Mouse (Mus musculus) midbrain, embryonic 15.5 days (tissue): ENCODE measurements around the gene Fam49a. TPM values are rescaled to one million over a fixed set of nuclear protein-coding genes. Genes with fewer than 3 reads are reported as not detected.
"Not testable (repeated sequence)": the region's sequence is repeated elsewhere in the genome, so short reads cannot be mapped to it uniquely, and the experiment has no call there.

Experiments used
- ATAC-seq: fragments of 200-750 bp; cut with Nextera tagmentation; replicated peaks from 2 replicates; pipeline ENCODE4 v1.8.0; 2017; ENCODE audit warnings: moderate TSS enrichment
- H3K27ac ChIP-seq: fragments of 300-500 bp; sonication (generic); 2 replicates; pipeline ENCODE4 v1.5.1; 2015; ENCODE audit warnings: mild to moderate bottlenecking, inconsistent platforms
- H3K27me3 ChIP-seq: fragments of 300-500 bp; sonication (generic); replicated peaks from 2 replicates; pipeline ENCODE4 v1.6.1; 2015; ENCODE audit warnings: inconsistent platforms
- H3K36me3 ChIP-seq: fragments of 300-500 bp; sonication (generic); replicated peaks from 2 replicates; pipeline ENCODE4 v1.6.1; 2015; ENCODE audit warnings: inconsistent platforms
- H3K4me1 ChIP-seq: fragments of 300-500 bp; sonication (generic); 2 replicates; pipeline ENCODE4 v1.6.1; 2015; ENCODE audit warnings: inconsistent platforms
- H3K4me2 ChIP-seq: fragments of 300-500 bp; sonication (generic); 2 replicates; pipeline ENCODE4 v1.6.1; 2015; ENCODE audit warnings: inconsistent platforms, mild to moderate bottlenecking, moderate library complexity
- H3K4me3 ChIP-seq: fragments of 300-500 bp; sonication (generic); 2 replicates; pipeline ENCODE4 v1.5.1; 2015; ENCODE audit warnings: mild to moderate bottlenecking, inconsistent platforms
- H3K9ac ChIP-seq: fragments of 300-500 bp; sonication (generic); 2 replicates; pipeline ENCODE4 v1.6.1; 2015; ENCODE audit warnings: mild to moderate bottlenecking, inconsistent platforms
- H3K9me3 ChIP-seq: fragments of 300-500 bp; sonication (generic); 2 replicates; pipeline ENCODE4 v1.6.1; 2016; ENCODE audit warnings: inconsistent platforms
- WGBS: fragments of 180-500 bp; shearing (Covaris S2); methylation state at CpG from one replicate; pipeline ENCODE4 v1.1.7; 2015; ENCODE audit warnings: mixed read lengths; 5-methylcytosine and 5-hydroxymethylcytosine counted together
- polyA plus RNA-seq: library from polyadenylated mRNA; unstranded; fragments of >200 nt; fragmentation: Nextera tagmentation; extraction: Ambion mirVana; gene quantifications from 2 replicates; pipeline ENCODE4 v1.2.1, GENCODE M21; 2015

Fam49a gene
- polyA plus RNA-seq, 1 experiment from 2014 or later, result 48.4 TPM

GRCm38 (mm10) chr12:12239502-12239901 lies 22.4 kb upstream of the Fam49a start:
- Histone ChIP-seq H3K4me3 (no peak overlapping the region), H3K27ac (no peak overlapping the region), H3K4me2 (no peak overlapping the region), H3K36me3 (no peaks in the 10 kb centered on the region), H3K9me3 (no peaks in the 10 kb centered on the region), H3K27me3 (no peaks in the 10 kb centered on the region), H3K9ac (no peak overlapping the region), H3K4me1 (peaks cover 3% of the 10 kb centered on the region)
- WGBS, result 59% methylated on average over 3 of the region's 3 CpGs
- ATAC-seq, result no peak

DNA sequence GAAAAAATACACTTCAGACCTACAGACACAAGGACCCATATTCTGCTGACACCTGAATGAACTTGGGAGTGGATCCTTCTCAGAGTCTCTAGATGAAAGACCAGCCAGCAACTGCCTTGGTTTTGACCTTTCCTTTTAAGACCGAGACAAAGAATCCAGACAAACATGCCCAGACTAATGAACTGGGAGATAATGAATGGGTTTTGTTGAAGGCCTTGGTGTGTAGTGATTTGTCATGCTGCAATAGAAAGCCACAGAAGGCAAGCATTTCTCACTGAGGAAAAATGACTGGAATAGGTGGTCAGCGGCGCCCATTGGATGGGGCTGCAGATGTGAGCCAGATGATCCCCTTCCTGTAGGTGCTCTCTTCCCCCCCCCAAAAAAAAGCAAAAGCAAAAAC lies 18.8 kb upstream of the Fam49a start:
- ATAC-seq, result no peak
- no peaks in the 10 kb centered on the region for H3K4me1 ChIP-seq
- WGBS, result 74% methylated on average over 3 of the region's 3 CpGs
- H3K4me3 ChIP-seq, result no peak overlapping the region
- H3K9ac ChIP-seq, result no peak overlapping the region
- no peaks in the 10 kb centered on the region for H3K9me3 ChIP-seq
- H3K27me3 ChIP-seq, result no peaks in the 10 kb centered on the region
- no peak overlapping the region for H3K4me2 ChIP-seq
- H3K36me3 ChIP-seq, result no peaks in the 10 kb centered on the region
- no peak overlapping the region for H3K27ac ChIP-seq

DNA sequence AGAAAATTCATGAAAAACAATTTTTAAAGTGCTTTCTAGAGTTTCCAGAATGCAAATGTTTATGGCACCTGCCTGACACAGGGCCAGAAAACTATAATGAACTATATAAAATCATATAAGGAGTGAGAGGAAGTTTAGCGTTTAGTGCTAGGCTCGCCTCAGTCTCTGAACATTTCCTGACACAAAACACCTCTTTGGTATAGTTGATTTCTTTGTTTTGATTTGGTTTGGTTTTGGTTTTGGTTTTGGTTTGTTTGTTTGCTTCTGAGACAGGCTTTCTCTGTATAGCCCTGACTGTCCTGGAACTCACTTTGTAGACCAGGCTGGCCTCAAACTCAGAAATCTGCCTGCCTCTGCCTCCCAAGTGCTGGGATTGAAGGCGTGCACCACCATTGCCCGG lies 14.9 kb upstream of the Fam49a start:
- ATAC-seq, H3K4me3 ChIP-seq, H3K4me1 ChIP-seq, H3K9ac ChIP-seq, H3K36me3 ChIP-seq, H3K27ac ChIP-seq, H3K9me3 ChIP-seq, H3K4me2 ChIP-seq, H3K27me3 ChIP-seq: not testable (repeated sequence)
- WGBS, result 94% methylated on average over 4 of the region's 4 CpGs

DNA sequence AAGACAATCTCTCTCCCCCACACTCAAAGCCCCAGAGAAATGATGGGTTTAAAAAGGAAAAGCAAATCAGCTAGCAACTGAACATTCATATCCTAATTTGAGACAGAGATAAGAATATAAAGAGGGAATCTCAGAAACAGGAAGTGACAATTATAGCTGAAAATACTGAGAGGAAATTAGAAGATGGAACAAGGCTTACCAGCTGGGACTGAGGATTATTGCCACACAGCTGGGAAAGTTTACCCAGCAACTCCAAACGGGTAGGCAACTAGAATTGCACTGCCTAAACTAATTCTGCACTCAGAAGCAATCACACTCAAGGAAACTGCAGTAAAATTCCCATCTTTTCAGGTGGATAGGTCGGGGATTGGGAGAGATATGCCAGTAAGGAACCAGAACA lies 12.4 kb upstream of the Fam49a start:
- 72% methylated on average over 2 of the region's 2 CpGs for WGBS
- Histone ChIP-seq H3K4me1 (no peaks in the 10 kb centered on the region), H3K4me3 (no peak overlapping the region), H3K9me3 (no peaks in the 10 kb centered on the region), H3K27me3 (no peaks in the 10 kb centered on the region), H3K36me3 (no peaks in the 10 kb centered on the region), H3K9ac (no peak overlapping the region), H3K27ac (no peak overlapping the region), H3K4me2 (no peak overlapping the region)
- ATAC-seq, result no peak

DNA sequence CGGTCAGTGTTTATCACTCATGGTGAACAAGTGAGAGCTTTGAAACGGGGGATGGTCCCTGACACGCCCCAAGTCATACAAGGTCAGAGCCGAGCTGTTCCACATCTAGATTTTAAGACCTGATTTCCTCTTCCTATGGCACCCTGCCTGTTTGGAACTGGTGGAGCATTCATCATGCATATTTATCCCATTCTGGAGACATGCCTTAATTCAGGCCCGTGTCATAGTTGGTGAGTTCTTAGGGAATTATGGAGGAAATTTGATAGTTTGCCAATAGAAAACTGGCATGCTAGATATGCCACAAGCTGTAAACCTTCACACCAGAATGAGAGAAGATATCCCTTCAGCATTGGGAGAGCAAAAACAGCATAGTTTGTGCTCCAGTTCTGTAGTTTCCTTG lies 8.4 kb upstream of the Fam49a start:
- Histone ChIP-seq H3K9me3 (no peaks in the 10 kb centered on the region), H3K27me3 (no peaks in the 10 kb centered on the region), H3K9ac (no peak overlapping the region), H3K36me3 (no peaks in the 10 kb centered on the region), H3K4me2 (no peak overlapping the region), H3K4me1 (no peaks in the 10 kb centered on the region), H3K27ac (no peak overlapping the region), H3K4me3 (no peak overlapping the region)
- 0 out of 2 replicates have a peak, but pooled peaks have one; percentile 9 for ATAC-seq
- 54% methylated on average over 5 of the region's 5 CpGs for WGBS

- H3K4me3 ChIP-seq, result no peak overlapping the region
- H3K27ac ChIP-seq, result no peak overlapping the region
- no peaks in the 10 kb centered on the region for H3K9me3 ChIP-seq
- H3K27me3 ChIP-seq, result no peaks in the 10 kb centered on the region
- ATAC-seq, result peak; percentile 74; the same call in 1 of the 2 replicates
- H3K36me3 ChIP-seq, result no peaks in the 10 kb centered on the region
- WGBS, result 74% methylated on average over 4 of the region's 4 CpGs
- no peak overlapping the region for H3K4me2 ChIP-seq
- H3K9ac ChIP-seq, result no peak overlapping the region
- no peaks in the 10 kb centered on the region for H3K4me1 ChIP-seq
Observed at GRCm38 (mm10) chr12:12254139-12254538, 7.8 kb upstream of the Fam49a start.

GRCm38 (mm10) chr12:12260979-12261960 lies 669 bp upstream of the Fam49a start:
- H3K9ac ChIP-seq, result no peak overlapping the region
- peak overlapping the region; percentile 83 for H3K27ac ChIP-seq
- H3K4me1 ChIP-seq, result peaks cover 41% of the 10 kb centered on the region
- peak overlapping the region; percentile 87 for H3K4me2 ChIP-seq
- no peaks in the 10 kb centered on the region for H3K9me3 ChIP-seq
- no peaks in the 10 kb centered on the region for H3K36me3 ChIP-seq
- H3K4me3 ChIP-seq, result peak overlapping the region; percentile 95
- WGBS, result 65% methylated on average over 9 of the region's 9 CpGs
- peak; percentile 42 for ATAC-seq
- H3K27me3 ChIP-seq, result no peaks in the 10 kb centered on the region

DNA sequence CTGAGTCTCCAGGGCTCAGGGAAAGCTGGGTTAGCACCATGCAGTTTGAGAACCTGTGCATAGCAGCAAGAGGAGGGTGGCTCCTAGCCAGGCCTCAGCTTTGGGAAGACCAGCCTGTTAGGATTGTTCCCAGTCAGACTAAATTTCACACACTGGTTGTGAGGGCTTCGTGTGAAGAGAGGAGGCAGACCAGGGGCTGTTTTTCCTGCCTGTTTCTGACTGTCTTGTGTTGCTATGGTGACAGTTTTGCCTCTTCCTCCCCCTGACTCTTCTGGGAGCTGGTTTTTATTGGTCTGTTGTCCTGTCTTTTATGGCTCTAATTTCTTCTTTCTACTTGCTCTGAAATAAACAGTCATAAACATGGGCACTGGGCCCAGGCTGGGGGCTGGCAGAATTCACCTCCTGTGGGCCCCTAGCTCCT lies 1.4 kb downstream of the Fam49a start:
- Histone ChIP-seq H3K4me2 (peak overlapping the region; percentile 87), H3K4me3 (peak overlapping the region; percentile 95), H3K27me3 (no peaks in the 10 kb centered on the region), H3K9ac (peak overlapping the region; percentile 95), H3K36me3 (no peaks in the 10 kb centered on the region), H3K27ac (peak overlapping the region; percentile 83), H3K4me1 (peaks cover 41% of the 10 kb centered on the region), H3K9me3 (no peaks in the 10 kb centered on the region)
- 0% methylated on average over 1 of the region's 1 CpGs for WGBS
- peak; percentile 53 for ATAC-seq

DNA sequence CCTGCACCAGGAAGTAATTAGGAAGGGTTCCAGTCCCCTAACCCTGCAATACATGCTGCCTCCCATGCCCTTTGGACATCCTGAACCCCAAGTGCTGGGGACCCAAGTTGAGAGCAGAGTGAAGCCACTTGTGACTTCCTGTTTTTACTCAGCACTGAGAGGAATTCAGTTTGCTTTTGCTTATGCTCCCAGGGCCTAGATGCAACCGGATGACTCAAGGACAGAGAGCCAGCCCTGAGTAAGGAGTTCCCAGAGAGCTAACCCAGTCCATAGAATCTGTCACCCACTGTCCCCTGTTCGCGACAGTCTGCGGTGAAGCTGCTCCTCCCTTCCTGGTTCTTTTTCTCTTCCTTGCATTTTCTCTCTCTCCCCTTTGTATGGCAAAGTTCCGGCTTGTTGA lies 2.2 kb downstream of the Fam49a start:
- Histone ChIP-seq H3K36me3 (no peaks in the 10 kb centered on the region), H3K9ac (0 out of 2 replicates have a peak overlapping the region, but pooled peaks have one; percentile 4), H3K27me3 (no peaks in the 10 kb centered on the region), H3K9me3 (no peaks in the 10 kb centered on the region), H3K4me1 (peaks cover 41% of the 10 kb centered on the region), H3K4me3 (peak overlapping the region; percentile 95; the same call in 1 of the 2 replicates), H3K4me2 (peak overlapping the region; percentile 87), H3K27ac (no peak overlapping the region)
- no peak for ATAC-seq
- WGBS, result 82% methylated on average over 5 of the region's 5 CpGs

GRCm38 (mm10) chr12:12266552-12266951 lies 4.6 kb downstream of the Fam49a start:
- H3K4me1 ChIP-seq, result peaks cover 34% of the 10 kb centered on the region
- no peaks in the 10 kb centered on the region for H3K36me3 ChIP-seq
- H3K9me3 ChIP-seq, result no peaks in the 10 kb centered on the region
- H3K27ac ChIP-seq, result no peak overlapping the region
- H3K4me3 ChIP-seq, result no peak overlapping the region
- no peak for ATAC-seq
- H3K4me2 ChIP-seq, result no peak overlapping the region
- H3K9ac ChIP-seq, result no peak overlapping the region
- no peaks in the 10 kb centered on the region for H3K27me3 ChIP-seq
- 53% methylated on average over 1 of the region's 1 CpGs for WGBS

DNA sequence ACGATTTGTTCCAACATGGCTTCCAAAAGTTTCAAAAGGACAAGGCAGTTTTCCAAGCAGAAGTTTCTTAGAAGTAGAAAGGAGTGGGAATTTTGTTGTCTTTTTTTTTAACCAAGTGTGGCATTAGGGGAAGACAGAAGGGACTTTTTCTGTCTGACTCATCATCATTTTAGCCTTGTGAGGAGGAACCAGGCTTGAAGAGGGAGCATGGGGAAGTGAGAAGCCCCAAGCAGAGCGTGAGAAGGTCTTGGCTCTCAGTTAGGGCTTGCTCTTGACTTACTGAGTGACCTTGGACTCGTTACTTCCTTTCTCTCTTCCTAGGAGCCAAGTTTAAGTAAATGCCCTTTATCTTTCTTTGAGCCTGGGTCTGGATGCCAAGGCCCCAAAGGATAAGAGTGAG lies 8.6 kb downstream of the Fam49a start:
- no peak overlapping the region for H3K4me3 ChIP-seq
- no peaks in the 10 kb centered on the region for H3K36me3 ChIP-seq
- H3K4me2 ChIP-seq, result no peak overlapping the region
- H3K4me1 ChIP-seq, result peaks cover 5% of the 10 kb centered on the region; the same call in 1 of the 2 replicates
- H3K9me3 ChIP-seq, result no peaks in the 10 kb centered on the region
- H3K27me3 ChIP-seq, result no peaks in the 10 kb centered on the region
- no peak for ATAC-seq
- 87% methylated on average over 3 of the region's 3 CpGs for WGBS
- H3K27ac ChIP-seq, result no peak overlapping the region
- H3K9ac ChIP-seq, result no peak overlapping the region

DNA sequence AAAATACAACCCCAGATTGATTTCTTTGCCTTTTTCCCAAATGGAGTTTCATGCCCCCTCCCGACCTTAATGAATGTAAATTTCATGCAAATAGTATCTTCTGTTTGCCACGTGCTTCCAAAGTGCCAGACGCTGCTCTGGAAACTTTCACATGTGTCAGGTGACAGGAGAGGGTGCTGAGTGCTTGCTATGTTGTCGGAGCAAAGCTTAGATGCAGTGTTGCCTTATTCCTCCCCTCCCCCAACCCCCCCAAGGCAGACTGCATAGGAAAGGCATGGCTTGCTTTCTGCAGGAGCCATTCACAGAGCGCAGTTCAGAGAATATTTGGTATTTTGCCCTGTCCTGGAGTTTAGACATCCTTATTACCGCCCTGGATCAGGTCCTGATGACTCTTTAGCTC lies 12.2 kb downstream of the Fam49a start:
- ATAC-seq, result peak; percentile 46; the same call in 1 of the 2 replicates
- no peak overlapping the region for H3K4me2 ChIP-seq
- H3K4me3 ChIP-seq, result no peak overlapping the region
- H3K27me3 ChIP-seq, result no peaks in the 10 kb centered on the region
- peaks cover 3% of the 10 kb centered on the region; the same call in 1 of the 2 replicates for H3K4me1 ChIP-seq
- no peak overlapping the region for H3K27ac ChIP-seq
- 25% methylated on average over 6 of the region's 6 CpGs for WGBS
- no peaks in the 10 kb centered on the region for H3K36me3 ChIP-seq
- no peak overlapping the region for H3K9ac ChIP-seq
- H3K9me3 ChIP-seq, result no peaks in the 10 kb centered on the region
